Mouse (Mus musculus) frontal cortex, postnatal 25 days (tissue): Measurements from ENCODE around the gene Lhb.

Experiments
- DNase-seq, 2 experiments: peaks; one replicate each; pipeline ENCODE4 v3.0.0; 2022; ENCODE audit warnings: low spot score in 2 of 2

Gene Lhb

GRCm38 (mm10) chr7:45413864-45414739 lies 6.5 kb upstream of the Lhb start:
- DNase-seq, result no peak

DNA sequence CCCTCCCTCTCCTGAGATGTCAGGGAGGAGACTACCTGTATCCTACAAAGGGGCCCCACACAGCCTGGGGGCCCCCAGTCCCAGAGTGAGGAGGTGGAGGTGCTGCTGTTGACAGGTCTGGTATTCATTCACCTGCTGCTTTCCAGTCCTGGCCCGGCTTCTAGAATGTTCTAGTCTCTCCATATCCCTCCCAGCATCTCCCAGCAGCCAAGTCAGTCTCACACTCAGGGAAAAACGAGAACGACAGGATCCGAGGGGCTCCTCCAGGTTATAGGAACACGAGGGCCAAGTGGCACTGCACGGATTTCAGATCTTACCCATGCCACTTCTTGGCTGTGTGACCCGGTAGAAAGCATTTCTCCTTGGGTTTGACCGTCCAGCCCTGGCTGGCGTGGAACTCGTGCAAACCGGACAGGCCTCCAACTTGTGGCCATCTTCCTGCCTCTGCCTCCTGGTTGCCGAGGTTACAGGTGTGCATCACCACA lies 5.8 kb upstream of the Lhb start:
- no peak for DNase-seq

GRCm38 (mm10) chr7:45415636-45416035 lies 5.0 kb upstream of the Lhb start:
- DNase-seq, result no peak

- no peak for DNase-seq
Observed at GRCm38 (mm10) chr7:45417962-45418492, 2.6 kb upstream of the Lhb start.

- no peak for DNase-seq
Observed at GRCm38 (mm10) chr7:45419859-45420614, 583 bp upstream of the Lhb start.

DNA sequence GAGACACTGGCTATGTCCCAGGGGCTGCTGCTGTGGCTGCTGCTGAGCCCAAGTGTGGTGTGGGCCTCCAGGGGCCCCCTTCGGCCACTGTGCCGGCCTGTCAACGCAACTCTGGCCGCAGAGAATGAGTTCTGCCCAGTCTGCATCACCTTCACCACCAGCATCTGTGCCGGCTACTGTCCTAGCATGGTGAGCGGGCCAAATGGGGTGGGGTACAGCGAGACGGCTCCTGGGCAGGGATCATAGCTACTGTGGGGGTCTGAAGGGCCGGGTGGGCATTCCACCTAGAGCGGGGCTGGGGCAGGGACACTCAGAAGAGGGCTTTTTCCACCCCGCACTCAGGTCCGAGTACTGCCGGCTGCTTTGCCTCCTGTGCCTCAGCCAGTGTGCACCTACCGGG lies 574 bp downstream of the Lhb start:
- DNase-seq, result no peak

GRCm38 (mm10) chr7:45426556-45426955 lies 5.9 kb downstream of the Lhb start:
- no peak for DNase-seq

DNA sequence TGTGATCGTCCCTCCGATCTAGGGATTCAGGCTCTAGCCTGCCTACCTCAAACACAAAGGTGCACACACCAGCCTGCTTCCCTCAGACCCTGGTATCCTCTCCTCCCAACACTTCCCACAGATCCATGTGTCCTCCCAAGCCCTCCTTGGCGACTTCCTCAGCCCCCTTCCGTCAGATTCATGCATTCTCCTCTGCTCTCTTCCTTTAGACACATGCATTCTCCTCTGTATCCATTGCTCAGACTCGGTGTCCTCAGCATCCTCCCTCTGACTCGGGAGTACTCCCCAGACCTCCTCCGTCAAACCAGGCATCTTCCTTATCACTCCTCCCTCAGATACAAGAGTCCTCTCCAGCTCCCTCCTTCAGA lies 13.2 kb downstream of the Lhb start:
- no peak for DNase-seq

GRCm38 (mm10) chr7:45434203-45435015 lies 13.8 kb downstream of the Lhb start, which contains the start of gene Gys1:
TSS of gene Gys1 (plus strand) at chr7:45434844.
- DNase-seq, result peak; percentile 100

- no peak for DNase-seq
Observed at GRCm38 (mm10) chr7:45435038-45435437, 14.4 kb downstream of the Lhb start.

- no peak for DNase-seq
Observed at GRCm38 (mm10) chr7:45436444-45436843, 15.8 kb downstream of the Lhb start.

DNA sequence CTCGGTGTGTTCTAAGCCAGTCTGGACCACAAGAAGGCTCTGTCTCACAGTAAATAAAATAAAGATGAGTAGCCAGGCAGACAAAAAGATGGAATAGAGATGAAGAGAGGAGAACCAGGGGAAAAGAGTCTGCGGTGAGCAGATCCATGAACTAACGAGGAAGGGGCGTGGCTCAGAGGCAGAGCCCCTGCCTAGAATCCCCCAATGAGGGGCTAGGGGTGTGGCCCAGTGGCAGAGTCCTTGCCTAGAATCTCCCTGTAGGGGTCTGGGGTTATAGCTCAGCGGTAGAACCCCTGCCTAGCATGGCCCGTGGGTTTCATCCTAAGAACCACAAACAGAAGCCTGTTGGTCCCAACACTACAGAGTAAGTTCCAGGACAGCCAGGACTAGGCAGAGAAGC lies 16.4 kb downstream of the Lhb start:
- no peak for DNase-seq

- no peak for DNase-seq
Observed at GRCm38 (mm10) chr7:45437521-45438276, 17.1 kb downstream of the Lhb start, which contains the start of gene Ruvbl2. TSS of gene Ruvbl2 (minus strand) at chr7:45438096.

DNA sequence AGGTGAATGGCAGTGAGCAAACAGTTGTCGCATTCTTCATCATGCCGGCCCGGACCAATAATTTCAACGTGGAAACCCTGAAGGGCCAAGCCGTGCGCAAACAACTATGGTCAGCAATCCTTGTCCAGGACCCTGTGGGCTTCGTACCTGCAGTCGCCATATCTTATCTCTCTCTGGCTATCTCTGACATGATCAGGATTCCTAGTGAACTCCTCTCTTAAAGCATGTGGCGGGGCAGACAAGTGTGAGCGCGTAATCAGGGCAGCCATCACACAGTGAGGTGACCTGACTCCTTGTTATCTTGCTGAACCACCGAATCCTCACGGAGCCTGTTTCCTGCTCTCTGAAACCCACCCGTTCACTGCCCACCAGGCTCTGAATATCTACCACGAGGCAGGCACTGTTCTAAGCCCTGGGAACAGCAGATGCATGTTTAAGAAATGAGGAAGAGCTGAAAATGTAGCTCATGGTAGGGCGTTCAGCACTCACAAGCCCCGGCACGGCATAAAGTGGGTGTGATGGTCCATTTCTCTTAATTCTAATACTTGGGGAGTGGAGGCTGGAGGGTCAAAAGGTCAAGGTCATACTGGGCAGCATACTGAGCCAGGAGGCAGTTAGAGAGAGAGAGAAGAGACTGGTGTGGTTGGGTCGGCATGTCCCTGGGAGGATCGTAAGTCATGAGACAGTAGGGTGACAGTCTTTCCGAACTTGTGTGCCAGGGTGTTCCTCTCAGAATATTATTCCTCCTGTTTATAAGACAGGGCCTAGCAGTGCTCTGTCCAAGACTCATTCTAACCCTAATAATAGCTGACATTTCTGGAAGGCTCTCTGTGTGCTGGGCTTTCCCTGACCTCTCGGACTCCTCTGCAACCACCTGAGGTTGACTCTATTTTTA lies 23.2 kb downstream of the Lhb start:
- DNase-seq, result no peak

GRCm38 (mm10) chr7:45446589-45446988 lies 26.0 kb downstream of the Lhb start:
- DNase-seq, result no peak

DNA sequence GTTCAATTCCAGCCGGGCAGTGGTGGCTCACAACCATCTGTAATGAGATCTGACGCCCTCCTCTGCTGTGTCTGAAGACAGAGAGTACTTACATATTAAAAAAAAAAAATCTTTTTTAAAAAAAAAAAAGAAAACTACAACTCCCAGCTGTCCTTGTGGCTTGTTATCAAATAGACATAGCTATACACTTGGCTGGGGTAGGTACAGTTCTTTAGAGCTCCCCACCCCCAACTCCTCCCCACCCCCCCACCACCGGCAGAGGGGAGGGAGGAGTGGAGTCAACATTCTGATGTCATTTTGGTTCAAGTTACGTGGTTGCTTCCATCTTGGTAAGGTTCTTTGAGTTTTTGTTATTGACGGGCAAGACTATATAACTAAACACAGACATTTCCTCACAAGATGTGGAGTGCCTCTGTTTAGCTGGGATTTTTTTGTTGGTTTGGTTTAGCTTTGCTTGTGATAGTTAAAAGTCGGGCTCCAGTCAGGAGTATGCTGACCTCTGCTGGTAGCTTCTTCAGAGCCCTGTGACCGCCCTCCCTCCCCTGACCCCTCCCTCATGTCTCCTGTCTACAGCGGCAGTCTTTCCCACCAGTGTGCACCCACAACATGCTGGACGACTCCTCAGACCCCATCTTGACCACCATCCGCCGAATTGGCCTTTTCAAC lies 26.8 kb downstream of the Lhb start:
- no peak for DNase-seq

DNA sequence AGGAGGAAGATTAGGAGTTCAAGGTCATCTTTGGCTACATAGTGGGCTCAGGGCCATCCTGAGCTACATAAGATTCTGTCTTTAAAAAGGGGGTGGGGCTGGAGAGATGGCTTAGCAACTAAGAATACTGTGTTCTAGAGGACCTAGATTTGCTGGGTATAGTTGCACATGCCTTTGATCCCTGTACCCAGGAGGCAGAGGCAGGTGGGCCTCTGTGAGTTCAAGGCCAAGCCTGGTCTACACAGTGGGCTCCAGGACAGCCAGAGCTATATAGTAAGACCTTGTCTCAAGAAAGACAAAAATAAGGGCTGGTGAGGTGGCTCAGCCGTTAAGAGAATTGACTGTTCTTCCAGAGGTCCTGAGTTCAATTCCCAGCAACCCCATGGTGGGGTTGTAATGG lies 29.4 kb downstream of the Lhb start:
- no peak for DNase-seq

GRCm38 (mm10) chr7:45451344-45451982 lies 30.8 kb downstream of the Lhb start:
- DNase-seq, result peak; percentile 79 to 83

DNA sequence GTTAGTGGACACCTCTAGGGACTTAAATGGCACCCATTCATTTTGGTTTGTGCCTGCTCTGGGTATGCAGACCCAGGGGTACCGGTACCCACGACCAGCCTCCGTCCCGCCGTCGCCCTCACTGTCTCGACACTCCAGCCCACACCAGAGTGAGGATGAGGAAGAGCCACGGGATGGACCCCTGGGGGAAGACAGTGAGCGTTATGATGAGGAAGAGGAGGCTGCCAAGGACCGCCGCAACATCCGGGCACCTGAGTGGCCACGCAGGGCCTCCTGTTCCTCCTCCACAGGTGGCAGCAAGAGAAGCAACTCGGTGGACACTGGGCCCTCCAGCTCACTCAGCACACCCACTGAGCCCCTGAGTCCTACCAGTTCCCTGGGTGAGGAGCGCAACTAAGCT lies 34.4 kb downstream of the Lhb start:
- DNase-seq, result no peak
